Mouse (Mus musculus): Measurements from ENCODE around the gene March10.

DNA sequence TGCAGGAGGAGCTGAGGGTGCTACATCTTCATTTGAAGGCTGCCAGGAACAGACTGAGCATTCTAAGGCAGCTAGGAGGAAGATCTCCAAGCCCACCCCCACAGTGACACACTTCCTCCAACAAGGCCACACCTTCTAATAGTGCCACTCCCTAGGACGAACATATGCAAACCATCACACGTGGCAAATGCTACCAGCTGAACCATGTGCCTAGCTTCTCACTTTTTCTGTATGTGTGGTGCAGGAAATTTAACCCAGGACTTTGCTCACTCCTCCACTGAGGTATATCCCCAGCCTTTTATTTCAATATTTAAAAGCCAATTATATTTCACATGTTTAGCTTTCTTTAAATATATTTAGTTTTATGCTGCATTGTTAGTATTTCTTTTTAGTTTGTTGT is 135.4 kb downstream of the March10 start:
- no peak for TF ChIP-seq POLR2A (IDR thresholded peaks at IDR 0.05; ENCODE audit: insufficient read length, low read depth)
- no peak for TF ChIP-seq POLR2AphosphoS2 (IDR thresholded peaks at IDR 0.05; ENCODE audit: insufficient read length, low read depth)
- no peak for TF ChIP-seq MYOG (IDR thresholded peaks at IDR 0.05; ENCODE audit: control insufficient read depth in 1 of 3, insufficient read depth in 1 of 3, insufficient read length in 2 of 3, low read depth in 2 of 3)
- no peak for TF ChIP-seq USF1 (IDR thresholded peaks at IDR 0.05; ENCODE audit: low read depth)
- no peak for TF ChIP-seq TCF12 (IDR thresholded peaks at IDR 0.05; ENCODE audit: insufficient read depth, poor library complexity, severe bottlenecking)
- no peak for TF ChIP-seq CEBPB (IDR thresholded peaks at IDR 0.05; ENCODE audit: insufficient read depth, poor library complexity, severe bottlenecking)
